Mouse (Mus musculus) liver, embryonic 14.5 days (tissue): ENCODE results near the gene Ankrd65. TPM values are rescaled to one million over a fixed set of nuclear protein-coding genes. Genes with fewer than 3 reads are reported as not detected.

Experiments used
- ATAC-seq: fragments of 200-750 bp; cut with Nextera tagmentation; 2 replicates; pipeline ENCODE4 v1.8.0; 2017; ENCODE audit warnings: moderate number of reproducible peaks, mild to moderate bottlenecking, moderate library complexity; ENCODE audit not compliant: insufficient read depth
- DNase-seq, 3 experiments: peaks; one replicate each; pipeline ENCODE4 v3.0.0-alpha.2; 2012 to 2013; ENCODE audit warnings: low read depth in 3 of 3, low spot score in 3 of 3
- H3K27ac ChIP-seq: fragments of 300-500 bp; sonication (generic); 2 replicates; pipeline ENCODE4 v1.5.1; 2014; ENCODE audit warnings: moderate library complexity, mild to moderate bottlenecking, control low read depth, inconsistent platforms
- H3K27me3 ChIP-seq: fragments of 300-500 bp; sonication (generic); 2 replicates; pipeline ENCODE4 v1.6.1; 2014; ENCODE audit warnings: mild to moderate bottlenecking, low read length, moderate library complexity; ENCODE audit not compliant: control insufficient read depth, insufficient read depth
- H3K36me3 ChIP-seq: fragments of 300-500 bp; sonication (generic); replicated peaks from 2 replicates; pipeline ENCODE4 v1.6.1; 2014; ENCODE audit warnings: low read depth; ENCODE audit not compliant: control insufficient read depth, insufficient read depth
- H3K4me1 ChIP-seq, 2 experiments: fragments of 200-500 bp in 1 of 2; fragments of 300-500 bp in 1 of 2; sonication (generic) in 1 of 2; replicated peaks; 2 replicates each; pipeline ENCODE4 v1.6.1; 2012 to 2014; ENCODE audit warnings: antibody characterized with exemption in 1 of 2, inconsistent platforms in 1 of 2, low read length in 1 of 2; ENCODE audit not compliant: control insufficient read depth in 2 of 2, insufficient read depth in 2 of 2
- H3K4me2 ChIP-seq: fragments of 300-500 bp; sonication (generic); 2 replicates; pipeline ENCODE4 v1.6.1; 2014; ENCODE audit warnings: low read depth, mild to moderate bottlenecking, control low read depth, moderate library complexity
- H3K4me3 ChIP-seq, 2 experiments: fragments of 200-500 bp in 1 of 2; fragments of 300-500 bp in 1 of 2; sonication (generic) in 1 of 2; 2 replicates each; pipeline ENCODE4 v1.5.1; 2012 to 2014; ENCODE audit warnings: low read depth in 2 of 2, low read length in 2 of 2, mild to moderate bottlenecking in 2 of 2, control low read depth in 1 of 2, inconsistent platforms in 1 of 2, moderate library complexity in 1 of 2; ENCODE audit not compliant: insufficient read depth in 1 of 2
- H3K9ac ChIP-seq: fragments of 300-500 bp; sonication (generic); replicated peaks from 2 replicates; pipeline ENCODE4 v1.6.1; 2014; ENCODE audit warnings: mild to moderate bottlenecking, control low read depth, moderate library complexity
- H3K9me3 ChIP-seq: fragments of 300-500 bp; sonication (generic); 2 replicates; pipeline ENCODE4 v1.6.1; 2016; ENCODE audit warnings: low read length, mixed read lengths; ENCODE audit not compliant: control insufficient read depth
- CTCF ChIP-seq: IDR thresholded peaks from 2 replicates; pipeline ENCODE4 v1.5.1; 2016; ENCODE audit warnings: antibody characterized with exemption, low read depth, control low read depth
- EP300 ChIP-seq: IDR thresholded peaks from 2 replicates; pipeline ENCODE4 v1.6.1; 2016; ENCODE audit warnings: antibody characterized with exemption, low read depth
- WGBS: fragments of 180-500 bp; shearing (Covaris S2); extraction: QIAGEN DNeasy Blood & Tissue Kit; methylation state at CpG from one replicate; pipeline ENCODE4 v1.1.7; 2014; ENCODE audit not compliant: insufficient replicate concordance; 5-methylcytosine and 5-hydroxymethylcytosine counted together
- polyA plus RNA-seq, 2 experiments: library from polyadenylated mRNA; depleted of rRNA in 1 of 2; stranded (reverse) in 1 of 2; unstranded in 1 of 2; fragments of >200 nt; fragmentation: Nextera tagmentation in 1 of 2; extraction: Ambion mirVana in 1 of 2; gene quantifications; 2 replicates each; pipeline versions ENCODE4 v1.2.1 to v1.2.3; 2012 to 2014

Gene Ankrd65
- polyA plus RNA-seq, 2 experiments: 0.02 TPM; not detected in 1

GRCm38 (mm10) chr4:155833234-155833633, 43.0 kb downstream of the Ankrd65 start:
- Histone ChIP-seq H3K9ac (no peak overlapping the region), H3K4me2 (0 out of 2 replicates have a peak overlapping the region, but pooled peaks have one; percentile 85), H3K36me3 (peaks cover 5% of the 10 kb centered on the region; the same call in 1 of the 2 replicates), H3K4me1 (peaks cover 6 to 15% of the 10 kb centered on the region in 2 experiments; a peak in 3 of 4 replicates), H3K27me3 (no peaks in the 10 kb centered on the region), H3K9me3 (no peaks in the 10 kb centered on the region), H3K4me3 (no peak overlapping the region), H3K27ac (no peak overlapping the region)
- no peak for ATAC-seq
- no peak for DNase-seq
- TF ChIP-seq EP300 (no peak), CTCF (no peak)
- WGBS: 73% methylated on average over 4 of the region's 4 CpGs

- H3K9ac ChIP-seq: no peak overlapping the region
- no peak for ATAC-seq
- H3K27me3 ChIP-seq: no peaks in the 10 kb centered on the region
- H3K27ac ChIP-seq: no peak overlapping the region
- no peak overlapping the region for H3K4me2 ChIP-seq
- TF ChIP-seq EP300 (no peak), CTCF (peak; percentile 89)
- H3K36me3 ChIP-seq: peaks cover 5% of the 10 kb centered on the region; the same call in 1 of the 2 replicates
- H3K4me1 ChIP-seq: peaks cover 6 to 15% of the 10 kb centered on the region in 2 experiments; a peak in 3 of 4 replicates
- no peak overlapping the region for H3K4me3 ChIP-seq
- DNase-seq: peak; percentile 53 to 56 (median 55)
- 39% methylated on average over 2 of the region's 2 CpGs for WGBS
- H3K9me3 ChIP-seq: no peaks in the 10 kb centered on the region
These were observed 43.6 kb downstream of the Ankrd65 start for GRCm38 (mm10) chr4:155833836-155834235.

DNA sequence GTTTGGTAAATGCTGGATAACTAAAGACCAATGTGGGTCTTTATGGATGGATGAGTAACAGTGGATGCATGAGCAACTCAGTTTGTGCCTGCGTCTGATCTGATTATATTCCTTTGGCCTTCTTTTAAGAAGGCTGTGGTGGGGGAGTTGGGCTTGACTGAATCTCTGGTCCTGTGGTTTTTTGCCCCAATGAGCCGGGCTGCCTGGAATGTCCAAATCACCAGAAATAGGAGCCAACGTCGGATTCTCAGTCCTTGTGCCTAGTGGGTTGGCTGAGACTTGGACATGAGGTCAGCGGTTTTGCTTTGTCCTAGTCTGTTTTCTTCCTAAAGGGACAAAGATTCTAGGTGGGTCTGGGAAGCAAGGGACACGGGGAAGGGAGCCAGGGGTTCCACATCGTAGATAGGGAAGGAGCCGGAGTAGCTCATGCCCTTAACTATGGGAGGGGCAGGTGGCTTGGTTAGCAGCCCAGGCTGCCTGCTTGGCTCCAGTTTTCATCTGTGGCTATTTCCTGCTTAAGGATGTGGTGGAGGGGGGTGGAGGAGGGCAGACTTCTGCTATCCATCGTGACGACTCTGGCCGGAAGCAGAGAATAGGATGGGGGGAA, 47.3 kb downstream of the Ankrd65 start:
- Histone ChIP-seq H3K4me3 (no peak overlapping the region), H3K27me3 (peaks cover 2% of the 10 kb centered on the region), H3K4me2 (no peak overlapping the region), H3K9me3 (no peaks in the 10 kb centered on the region), H3K4me1 (peaks cover 6 to 13% of the 10 kb centered on the region in 2 experiments), H3K27ac (no peak overlapping the region), H3K36me3 (peaks cover 5% of the 10 kb centered on the region; the same call in 1 of the 2 replicates), H3K9ac (no peak overlapping the region)
- TF ChIP-seq EP300: no peak
- no peak for TF ChIP-seq CTCF
- ATAC-seq (no peak), DNase-seq (no peak)
- WGBS: 23% methylated on average over 11 of the region's 11 CpGs

DNA sequence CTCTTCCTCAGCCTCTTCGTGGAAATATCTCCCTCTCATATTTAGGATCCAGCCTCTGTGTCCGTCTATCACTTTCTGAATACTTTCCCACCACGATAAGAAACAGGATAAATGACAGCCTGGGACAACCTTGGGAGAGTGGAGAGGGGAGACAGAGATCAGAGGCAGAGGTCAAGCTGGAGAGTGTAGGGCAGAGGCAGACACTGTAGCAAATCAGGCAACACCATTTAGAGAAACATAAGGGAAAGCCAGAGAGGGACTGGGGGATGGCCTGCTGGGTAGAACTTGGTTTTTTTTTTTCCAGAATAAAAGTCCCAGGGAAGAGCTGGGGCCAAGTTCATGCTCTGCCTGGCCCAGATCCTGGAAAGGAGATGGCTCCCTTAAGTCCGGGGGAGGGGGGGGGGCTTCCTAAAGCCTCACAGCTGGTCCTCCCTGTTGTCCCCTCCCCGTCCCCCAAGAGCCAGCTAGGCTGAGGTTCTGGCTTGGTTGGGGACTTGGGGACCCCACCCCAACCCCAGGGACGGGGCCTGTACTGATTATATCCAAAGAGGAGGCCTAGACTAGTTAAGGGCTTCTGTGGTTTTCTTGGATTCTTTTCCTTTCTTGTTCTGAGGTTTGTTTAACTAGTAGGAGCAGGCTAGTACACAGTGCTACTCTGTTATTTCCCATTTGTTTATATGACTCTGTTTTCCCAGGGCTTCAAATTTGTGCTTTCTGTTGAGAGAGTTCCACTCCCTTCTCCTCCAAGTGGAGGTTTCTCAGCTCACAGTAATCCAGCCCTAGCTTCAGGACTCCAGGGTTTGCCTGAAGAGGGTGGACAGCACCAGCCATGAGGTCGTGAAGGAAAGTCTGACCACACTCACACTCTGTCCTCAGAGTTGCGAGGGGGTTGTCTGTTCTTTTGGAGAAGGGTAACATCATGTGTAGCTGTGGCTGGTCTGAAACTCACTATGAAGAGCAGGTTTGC, 48.2 kb downstream of the Ankrd65 start:
- TF ChIP-seq EP300 (no peak), CTCF (no peak)
- ATAC-seq (no peak), DNase-seq (no peak)
- peaks cover 5 to 10% of the 10 kb centered on the region in 2 experiments for H3K4me1 ChIP-seq
- no peak overlapping the region for H3K4me2 ChIP-seq
- H3K9ac ChIP-seq: no peak overlapping the region
- no peaks in the 10 kb centered on the region for H3K9me3 ChIP-seq
- peaks cover 6% of the 10 kb centered on the region for H3K27me3 ChIP-seq
- WGBS: 45% methylated on average over 8 of the region's 8 CpGs
- H3K36me3 ChIP-seq: no peaks in the 10 kb centered on the region
- no peak overlapping the region for H3K27ac ChIP-seq
- H3K4me3 ChIP-seq: no peak overlapping the region

DNA sequence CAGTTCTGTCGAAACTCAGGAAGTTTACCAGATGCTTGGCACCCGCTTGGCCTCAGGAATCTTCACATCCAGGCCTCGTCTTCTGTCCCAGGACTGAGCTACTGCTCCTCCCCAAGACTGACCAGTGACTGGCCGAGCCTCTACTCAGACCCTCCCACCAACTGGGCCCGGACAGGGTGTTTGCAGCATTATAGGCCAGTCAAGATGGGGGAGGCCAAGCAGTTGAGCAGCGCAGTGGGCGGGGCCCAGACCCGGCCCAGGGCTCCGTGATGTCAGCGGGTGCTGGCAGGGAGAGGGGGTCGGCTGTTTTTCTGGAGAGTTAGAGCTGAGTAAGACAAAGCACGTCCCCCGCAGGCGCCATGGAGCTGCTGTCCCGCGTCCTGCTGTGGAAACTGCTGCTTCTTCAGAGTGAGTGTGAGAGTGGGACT, 49.3 kb downstream of the Ankrd65 start, which contains the start of gene Mxra8:
TSS of gene Mxra8 (plus strand) at position 198 of the 428 bp plus-strand sequence.
- WGBS: 22% methylated on average over 16 of the region's 16 CpGs
- no peak within 1 kb of the TSS for H3K27ac ChIP-seq
- DNase-seq: no peak

More for the DNA sequence above, 49.3 kb downstream of the Ankrd65 start, which contains the start of gene Mxra8:
- H3K9me3 ChIP-seq: no peaks in the 10 kb centered on the region
- peaks cover 6% of the 10 kb centered on the region for H3K27me3 ChIP-seq
- H3K4me3 ChIP-seq: peak within 1 kb of the TSS; percentile 57 to 60
- peak within 1 kb of the TSS; percentile 54; the same call in 1 of the 2 replicates for H3K9ac ChIP-seq
- H3K36me3 ChIP-seq: no peaks in the 10 kb centered on the region
- peaks cover 3 to 10% of the 10 kb centered on the region in 2 experiments; a peak in 3 of 4 replicates for H3K4me1 ChIP-seq
- TF ChIP-seq EP300: no peak
- TF ChIP-seq CTCF: no peak
- peak; percentile 22 for ATAC-seq
- H3K4me2 ChIP-seq: peak within 1 kb of the TSS; percentile 84
